Mouse (Mus musculus): ENCODE results near the gene Gm17268. TPM values are rescaled to one million over a fixed set of nuclear protein-coding genes. Genes with fewer than 3 reads are reported as not detected.

Gene Gm17268
- polyA plus RNA-seq, 1 experiment from 2014 or later: not detected

DNA sequence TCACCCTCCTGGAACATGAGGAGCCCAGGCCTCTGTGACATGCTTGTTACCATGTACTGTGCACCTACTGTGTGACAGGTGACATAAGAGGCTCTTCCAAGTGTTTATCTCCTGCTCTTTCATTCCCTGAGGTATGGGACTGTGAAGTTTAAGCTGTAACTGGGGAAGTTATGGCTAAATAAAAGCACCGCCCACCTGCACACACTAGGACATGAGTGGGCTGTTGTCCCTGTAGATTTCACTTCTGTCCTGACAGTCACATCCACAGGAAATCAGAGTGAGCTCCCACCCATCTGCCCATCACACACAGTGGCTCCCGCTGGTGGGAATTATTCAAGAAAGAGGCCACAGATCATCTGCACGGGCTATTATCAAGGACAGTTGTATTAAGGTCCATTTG lies 28.2 kb downstream of the Gm17268 start:
- WGBS: 97% methylated on average over 3 of the region's 3 CpGs
- no peak for ATAC-seq (ENCODE audit: insufficient number of reproducible peaks, low FRiP score, low TSS enrichment, low read depth)
- Histone ChIP-seq H3K27me3 (ENCODE audit: control insufficient read depth, insufficient read depth, low read length) (no peaks in the 10 kb centered on the region), H3K9me3 (ENCODE audit: control insufficient read depth, low read length) (no peaks in the 10 kb centered on the region), H3K4me1 (ENCODE audit: control insufficient read depth, insufficient read depth, low read length) (no peaks in the 10 kb centered on the region), H3K4me3 (ENCODE audit: low read depth, low read length) (no peak overlapping the region), H3K4me2 (ENCODE audit: low read depth, severe bottlenecking) (no peak overlapping the region), H3K9ac (ENCODE audit: low read length) (no peak overlapping the region), H3K36me3 (ENCODE audit: control insufficient read depth, insufficient read depth, low read length) (no peaks in the 10 kb centered on the region), H3K27ac (replicated peaks; ENCODE audit: low read depth, low read length) (no peak overlapping the region)
- DNase-seq (ENCODE audit: low spot score): no peak

- 60% methylated on average over 12 of the region's 12 CpGs for WGBS
- H3K9me3 ChIP-seq (ENCODE audit: control insufficient read depth, low read length): no peaks in the 10 kb centered on the region
- H3K27ac ChIP-seq (replicated peaks; ENCODE audit: low read depth, low read length): no peak overlapping the region
- H3K9ac ChIP-seq (ENCODE audit: low read length): no peak overlapping the region
- no peak overlapping the region for H3K4me3 ChIP-seq (ENCODE audit: low read depth, low read length)
- DNase-seq (ENCODE audit: low spot score) (no peak), ATAC-seq (ENCODE audit: insufficient number of reproducible peaks, low FRiP score, low TSS enrichment, low read depth) (no peak)
- H3K4me2 ChIP-seq (ENCODE audit: low read depth, severe bottlenecking): no peak overlapping the region
- H3K27me3 ChIP-seq (ENCODE audit: control insufficient read depth, insufficient read depth, low read length): no peaks in the 10 kb centered on the region
- no peaks in the 10 kb centered on the region for H3K36me3 ChIP-seq (ENCODE audit: control insufficient read depth, insufficient read depth, low read length)
- H3K4me1 ChIP-seq (ENCODE audit: control insufficient read depth, insufficient read depth, low read length): no peaks in the 10 kb centered on the region
Observed at GRCm38 (mm10) chr11:82006796-82007423, 31.5 kb downstream of the Gm17268 start.

DNA sequence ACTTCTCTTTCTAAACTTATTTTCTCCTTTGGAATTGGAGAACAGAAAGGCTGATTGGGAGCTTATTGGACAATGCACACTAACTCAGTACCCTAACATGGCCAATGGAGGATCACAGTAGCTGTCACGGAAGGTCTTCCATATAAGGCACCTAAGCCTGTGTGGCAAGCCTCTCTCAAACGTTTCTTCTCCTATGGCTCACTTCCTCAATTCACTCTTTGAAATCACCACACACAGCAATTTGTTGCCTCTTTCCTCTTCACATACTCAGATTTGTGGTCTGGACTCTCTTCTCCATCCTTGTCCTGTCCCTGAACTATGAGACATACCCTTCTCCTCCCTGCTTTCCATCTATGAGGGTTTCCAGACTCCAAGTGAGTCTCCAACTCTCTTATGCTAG lies 33.6 kb downstream of the Gm17268 start:
- no peaks in the 10 kb centered on the region for H3K4me1 ChIP-seq (ENCODE audit: control insufficient read depth, insufficient read depth, low read length)
- H3K4me2 ChIP-seq (ENCODE audit: low read depth, severe bottlenecking): no peak overlapping the region
- 68% methylated on average over 2 of the region's 2 CpGs for WGBS
- H3K9ac ChIP-seq (ENCODE audit: low read length): no peak overlapping the region
- ATAC-seq (ENCODE audit: insufficient number of reproducible peaks, low FRiP score, low TSS enrichment, low read depth): no peak
- H3K9me3 ChIP-seq (ENCODE audit: control insufficient read depth, low read length): no peaks in the 10 kb centered on the region
- H3K27me3 ChIP-seq (ENCODE audit: control insufficient read depth, insufficient read depth, low read length): no peaks in the 10 kb centered on the region
- H3K4me3 ChIP-seq (ENCODE audit: low read depth, low read length): no peak overlapping the region
- H3K27ac ChIP-seq (replicated peaks; ENCODE audit: low read depth, low read length): no peak overlapping the region
- no peaks in the 10 kb centered on the region for H3K36me3 ChIP-seq (ENCODE audit: control insufficient read depth, insufficient read depth, low read length)
- no peak for DNase-seq (ENCODE audit: low spot score)

GRCm38 (mm10) chr11:82000581-82000980 lies 37.8 kb downstream of the Gm17268 start:
- Histone ChIP-seq H3K4me1 (ENCODE audit: control insufficient read depth, insufficient read depth, low read length) (no peaks in the 10 kb centered on the region), H3K9me3 (ENCODE audit: control insufficient read depth, low read length) (no peaks in the 10 kb centered on the region), H3K36me3 (ENCODE audit: control insufficient read depth, insufficient read depth, low read length) (no peaks in the 10 kb centered on the region), H3K27me3 (ENCODE audit: control insufficient read depth, insufficient read depth, low read length) (no peaks in the 10 kb centered on the region), H3K27ac (replicated peaks; ENCODE audit: low read depth, low read length) (no peak overlapping the region), H3K9ac (ENCODE audit: low read length) (no peak overlapping the region), H3K4me2 (ENCODE audit: low read depth, severe bottlenecking) (no peak overlapping the region), H3K4me3 (ENCODE audit: low read depth, low read length) (no peak overlapping the region)
- WGBS: 18% methylated on average over 5 of the region's 5 CpGs
- ATAC-seq (ENCODE audit: insufficient number of reproducible peaks, low FRiP score, low TSS enrichment, low read depth) (no peak), DNase-seq (ENCODE audit: low spot score) (no peak)

DNA sequence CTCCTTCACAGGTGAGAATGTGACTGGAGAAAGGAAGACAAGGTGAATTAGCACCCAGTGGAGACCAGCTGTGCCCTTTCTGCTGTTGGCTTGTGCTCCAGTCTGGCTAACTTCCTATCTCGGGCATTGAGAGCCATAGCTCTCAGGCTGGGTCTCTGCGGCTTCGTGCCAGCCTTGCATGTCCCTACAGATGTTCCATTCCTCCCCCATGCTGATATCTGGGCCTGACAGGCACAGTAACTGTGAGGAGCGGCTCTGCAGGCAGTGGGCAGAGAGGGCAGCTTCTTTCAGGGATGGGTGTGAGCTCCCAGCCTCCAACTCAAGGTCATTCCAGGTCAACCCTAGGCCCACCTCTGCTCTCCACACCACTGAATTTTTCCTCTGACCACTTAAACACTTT lies 38.9 kb downstream of the Gm17268 start:
- no peak overlapping the region for H3K27ac ChIP-seq (replicated peaks; ENCODE audit: low read depth, low read length)
- no peaks in the 10 kb centered on the region for H3K4me1 ChIP-seq (ENCODE audit: control insufficient read depth, insufficient read depth, low read length)
- no peaks in the 10 kb centered on the region for H3K36me3 ChIP-seq (ENCODE audit: control insufficient read depth, insufficient read depth, low read length)
- H3K27me3 ChIP-seq (ENCODE audit: control insufficient read depth, insufficient read depth, low read length): no peaks in the 10 kb centered on the region
- no peak for ATAC-seq (ENCODE audit: insufficient number of reproducible peaks, low FRiP score, low TSS enrichment, low read depth)
- no peak overlapping the region for H3K4me2 ChIP-seq (ENCODE audit: low read depth, severe bottlenecking)
- no peak for DNase-seq (ENCODE audit: low spot score)
- no peak overlapping the region for H3K4me3 ChIP-seq (ENCODE audit: low read depth, low read length)
- WGBS: 85% methylated on average over 4 of the region's 4 CpGs
- H3K9me3 ChIP-seq (ENCODE audit: control insufficient read depth, low read length): no peaks in the 10 kb centered on the region
- no peak overlapping the region for H3K9ac ChIP-seq (ENCODE audit: low read length)

GRCm38 (mm10) chr11:81998646-81999045 lies 39.7 kb downstream of the Gm17268 start:
- no peak overlapping the region for H3K9ac ChIP-seq (ENCODE audit: low read length)
- H3K4me1 ChIP-seq (ENCODE audit: control insufficient read depth, insufficient read depth, low read length): no peaks in the 10 kb centered on the region
- DNase-seq (ENCODE audit: low spot score) (no peak), ATAC-seq (ENCODE audit: insufficient number of reproducible peaks, low FRiP score, low TSS enrichment, low read depth) (no peak)
- H3K4me2 ChIP-seq (ENCODE audit: low read depth, severe bottlenecking): no peak overlapping the region
- H3K27me3 ChIP-seq (ENCODE audit: control insufficient read depth, insufficient read depth, low read length): no peaks in the 10 kb centered on the region
- no peak overlapping the region for H3K4me3 ChIP-seq (ENCODE audit: low read depth, low read length)
- no peak overlapping the region for H3K27ac ChIP-seq (replicated peaks; ENCODE audit: low read depth, low read length)
- WGBS: 89% methylated on average over 3 of the region's 3 CpGs
- no peaks in the 10 kb centered on the region for H3K36me3 ChIP-seq (ENCODE audit: control insufficient read depth, insufficient read depth, low read length)
- H3K9me3 ChIP-seq (ENCODE audit: control insufficient read depth, low read length): no peaks in the 10 kb centered on the region

GRCm38 (mm10) chr11:81997085-81997484 lies 41.3 kb downstream of the Gm17268 start:
- WGBS: 90% methylated on average over 5 of the region's 5 CpGs

DNA sequence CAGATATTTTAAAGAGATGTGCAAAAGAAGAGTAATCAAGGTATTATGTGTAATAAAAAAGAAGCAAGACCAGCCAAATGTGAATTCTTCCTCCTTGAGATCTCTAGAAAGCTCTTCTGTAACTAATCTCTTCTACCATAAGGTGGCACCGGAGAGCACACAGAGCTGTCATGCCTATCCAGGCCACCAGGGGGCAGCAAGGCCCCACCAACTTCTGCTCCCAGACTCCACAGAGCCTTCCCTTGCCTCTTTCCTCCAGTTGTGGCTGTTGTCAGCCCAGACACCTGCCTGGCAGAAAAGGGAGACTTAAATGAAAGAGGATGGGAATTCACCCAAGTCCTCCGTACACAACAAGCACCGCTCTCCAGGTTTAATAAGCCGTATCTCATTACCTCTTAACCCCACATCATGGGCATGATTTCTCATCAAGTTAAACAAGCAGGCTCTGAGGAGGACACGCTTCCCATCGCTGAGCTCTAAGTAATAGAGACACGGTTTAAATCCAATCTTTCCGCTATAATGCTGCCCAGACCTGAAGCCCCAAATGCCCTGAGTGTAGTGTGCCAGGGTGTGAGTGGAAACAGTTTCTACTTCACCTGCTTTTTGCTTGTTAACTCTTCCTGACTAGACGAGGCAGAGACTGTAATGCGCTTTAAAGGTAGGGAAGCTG lies 42.1 kb downstream of the Gm17268 start:
- ATAC-seq (ENCODE audit: insufficient number of reproducible peaks, low FRiP score, low TSS enrichment, low read depth) (no peak), DNase-seq (ENCODE audit: low spot score) (peak; percentile 89)
- Histone ChIP-seq H3K4me1 (ENCODE audit: control insufficient read depth, insufficient read depth, low read length) (no peaks in the 10 kb centered on the region), H3K4me3 (ENCODE audit: low read depth, low read length) (no peak overlapping the region), H3K36me3 (ENCODE audit: control insufficient read depth, insufficient read depth, low read length) (no peaks in the 10 kb centered on the region), H3K9me3 (ENCODE audit: control insufficient read depth, low read length) (no peaks in the 10 kb centered on the region), H3K4me2 (ENCODE audit: low read depth, severe bottlenecking) (no peak overlapping the region), H3K27me3 (ENCODE audit: control insufficient read depth, insufficient read depth, low read length) (no peaks in the 10 kb centered on the region), H3K27ac (replicated peaks; ENCODE audit: low read depth, low read length) (no peak overlapping the region), H3K9ac (ENCODE audit: low read length) (no peak overlapping the region)
- 69% methylated on average over 10 of the region's 10 CpGs for WGBS

More at GRCm38 (mm10) chr11:81997085-81997484, 41.3 kb downstream of the Gm17268 start:
- no peak for DNase-seq (ENCODE audit: low spot score)
- H3K9me3 ChIP-seq (ENCODE audit: control insufficient read depth, low read length): no peaks in the 10 kb centered on the region
- no peaks in the 10 kb centered on the region for H3K4me1 ChIP-seq (ENCODE audit: control insufficient read depth, insufficient read depth, low read length)
- no peak overlapping the region for H3K9ac ChIP-seq (ENCODE audit: low read length)
- H3K27me3 ChIP-seq (ENCODE audit: control insufficient read depth, insufficient read depth, low read length): no peaks in the 10 kb centered on the region
- no peak for ATAC-seq (ENCODE audit: insufficient number of reproducible peaks, low FRiP score, low TSS enrichment, low read depth)
- no peak overlapping the region for H3K4me2 ChIP-seq (ENCODE audit: low read depth, severe bottlenecking)
- H3K36me3 ChIP-seq (ENCODE audit: control insufficient read depth, insufficient read depth, low read length): no peaks in the 10 kb centered on the region
- no peak overlapping the region for H3K27ac ChIP-seq (replicated peaks; ENCODE audit: low read depth, low read length)
- H3K4me3 ChIP-seq (ENCODE audit: low read depth, low read length): no peak overlapping the region

Measured in limb, embryonic 11.5 days (tissue).